Mouse (Mus musculus) liver, embryonic 14.5 days (tissue): ENCODE results near the gene Ccpg1os.

Experiments
- CTCF ChIP-seq: IDR thresholded peaks from 2 replicates; pipeline ENCODE4 v1.5.1; 2016; ENCODE audit warnings: antibody characterized with exemption, low read depth, control low read depth
- EP300 ChIP-seq: IDR thresholded peaks from 2 replicates; pipeline ENCODE4 v1.6.1; 2016; ENCODE audit warnings: antibody characterized with exemption, low read depth

- no peak for TF ChIP-seq CTCF
- no peak for TF ChIP-seq EP300
Measured at GRCm38 (mm10) chr9:72961346-72961745, 23.8 kb downstream of the Ccpg1os start.
